Mouse (Mus musculus) frontal cortex, postnatal 10 days (tissue): ENCODE measurements around the gene Slit1.
A peak's percentile ranks its signal among the peaks of the same experiment; 100 is the strongest.

Experiments used
- DNase-seq, 2 experiments: peaks; one replicate each; pipeline ENCODE4 v3.0.0; 2022; ENCODE audit warnings: low spot score in 2 of 2, mixed read lengths in 1 of 2

The Slit1 gene

DNA sequence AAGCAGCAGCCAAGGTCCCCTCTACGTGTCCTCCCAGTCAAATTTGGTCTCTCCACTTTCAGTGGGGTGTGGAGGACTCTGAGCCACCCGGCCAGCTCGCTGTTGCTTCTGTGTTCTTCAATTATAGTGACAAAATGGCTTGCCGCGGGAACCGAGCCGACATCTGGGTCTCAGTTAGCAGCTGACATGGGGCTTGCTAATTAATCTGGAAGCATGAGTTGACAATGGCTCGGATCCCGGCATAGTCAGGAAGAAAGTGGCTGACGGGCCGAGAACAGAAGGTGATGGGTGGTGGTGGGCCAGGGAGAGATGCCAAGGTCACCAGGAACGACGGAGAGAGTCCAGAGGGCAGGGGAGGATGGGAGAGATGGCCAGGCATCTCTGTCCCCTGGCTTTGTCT lies 55.2 kb downstream of the Slit1 start:
- no peak for DNase-seq

DNA sequence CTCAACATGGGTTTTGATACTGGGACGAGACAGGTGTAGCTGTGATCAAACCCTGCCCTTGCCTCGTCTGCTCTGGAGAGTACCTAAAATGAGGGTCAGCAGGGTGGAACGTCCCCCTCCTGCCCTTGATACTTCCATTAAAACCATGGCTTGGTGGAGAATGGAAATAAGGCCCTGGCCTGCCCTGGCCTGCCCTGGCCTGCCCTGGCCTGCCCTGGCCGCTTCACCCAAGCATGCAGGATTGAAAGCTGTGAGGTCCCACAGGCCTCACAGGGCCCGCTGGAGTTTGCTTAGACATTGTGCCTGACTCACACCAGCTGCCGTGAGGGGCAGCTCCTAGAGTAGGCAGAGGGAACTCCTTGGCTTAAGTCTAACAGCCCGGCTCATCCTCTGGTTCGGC lies 55.6 kb downstream of the Slit1 start:
- DNase-seq = no peak

DNA sequence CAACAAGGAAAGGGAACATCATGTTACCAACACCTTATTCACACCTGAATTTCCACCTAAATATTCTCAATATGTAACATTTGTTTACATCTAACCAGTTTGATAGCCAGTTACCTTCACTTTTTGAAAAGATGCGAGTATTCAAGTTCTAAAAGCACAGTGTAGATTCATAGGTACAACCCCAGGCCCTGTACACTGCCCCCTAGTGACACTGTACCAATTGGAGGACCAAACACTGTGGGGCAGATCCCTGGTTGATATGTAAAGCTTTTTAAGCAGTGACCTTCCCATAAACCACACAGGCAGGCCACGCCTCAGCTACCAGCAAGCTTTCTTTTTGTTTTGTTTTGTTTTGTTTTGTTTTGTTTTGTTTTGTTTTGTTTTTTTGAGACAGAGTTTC lies 57.3 kb downstream of the Slit1 start:
- no peak for DNase-seq

DNA sequence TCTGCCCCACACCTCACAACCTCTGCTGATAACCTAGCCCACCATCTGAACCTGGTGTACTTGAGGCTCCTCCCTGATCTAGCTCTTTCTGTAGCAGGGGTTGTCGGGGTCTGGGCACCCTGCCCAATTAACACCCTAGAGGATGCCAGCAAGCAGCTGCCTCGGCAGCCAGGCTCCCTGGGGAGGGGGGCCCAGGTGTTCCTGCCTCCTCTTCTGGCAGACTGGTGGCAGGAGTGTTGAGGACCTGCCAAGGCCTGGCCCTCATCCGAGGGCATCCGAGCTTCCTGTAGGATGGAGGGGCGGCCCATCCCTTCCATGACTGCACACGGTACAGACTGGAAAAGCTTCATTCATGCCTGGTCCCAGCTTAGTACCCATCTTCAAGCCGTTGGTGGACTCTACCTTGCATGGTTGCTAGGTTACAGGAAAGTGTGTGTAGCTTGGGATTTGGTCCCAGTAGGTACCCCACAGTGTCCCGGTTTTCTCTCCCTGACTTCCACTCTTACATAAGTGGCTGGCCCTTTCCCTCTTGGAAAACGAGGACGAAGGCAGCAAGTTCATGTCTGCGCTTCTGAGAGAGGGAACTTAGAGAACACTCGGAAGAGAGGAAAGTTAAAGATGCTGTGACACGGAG lies 57.9 kb downstream of the Slit1 start:
- peak; percentile 44 to 74 for DNase-seq

DNA sequence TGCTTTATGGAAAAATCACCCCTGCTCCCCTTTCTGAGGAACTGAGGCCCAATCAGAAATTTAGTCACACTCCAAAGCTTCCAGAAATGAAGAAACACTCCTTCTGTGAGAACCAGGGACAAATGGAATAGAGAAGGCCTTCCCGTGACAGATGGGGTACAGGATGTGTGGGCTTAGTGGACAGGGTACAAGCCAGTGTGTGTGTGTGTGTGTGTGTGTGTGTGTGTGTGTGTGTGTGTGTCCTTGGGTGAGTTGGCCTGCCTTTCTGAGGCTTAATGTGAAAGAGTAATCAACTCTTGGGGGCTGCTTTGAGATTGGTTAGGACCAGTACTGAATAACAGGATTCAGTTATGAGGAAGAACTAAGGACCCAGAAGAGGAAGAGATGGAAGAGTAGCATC lies 58.6 kb downstream of the Slit1 start:
- DNase-seq = no peak

DNA sequence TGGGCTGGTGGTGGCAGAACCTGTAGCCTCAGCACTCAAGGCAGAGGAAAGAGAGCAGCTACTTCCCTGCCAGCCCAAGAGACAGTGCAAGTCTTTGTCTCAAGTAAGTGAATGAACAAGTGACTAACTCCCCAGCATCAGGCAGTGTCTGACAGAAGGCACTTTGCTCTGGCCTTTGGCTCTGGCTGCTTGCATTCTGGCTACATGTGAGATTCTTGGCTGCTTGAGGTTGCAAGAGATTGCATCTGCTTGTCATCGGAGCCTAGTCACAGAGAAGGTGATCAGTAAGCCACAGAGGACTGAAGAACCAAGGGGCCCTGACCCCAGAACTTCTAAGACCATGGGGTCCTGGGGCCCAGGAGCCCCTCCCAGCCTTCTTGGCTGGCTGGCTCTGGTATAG lies 59.5 kb downstream of the Slit1 start:
- DNase-seq = no peak

DNA sequence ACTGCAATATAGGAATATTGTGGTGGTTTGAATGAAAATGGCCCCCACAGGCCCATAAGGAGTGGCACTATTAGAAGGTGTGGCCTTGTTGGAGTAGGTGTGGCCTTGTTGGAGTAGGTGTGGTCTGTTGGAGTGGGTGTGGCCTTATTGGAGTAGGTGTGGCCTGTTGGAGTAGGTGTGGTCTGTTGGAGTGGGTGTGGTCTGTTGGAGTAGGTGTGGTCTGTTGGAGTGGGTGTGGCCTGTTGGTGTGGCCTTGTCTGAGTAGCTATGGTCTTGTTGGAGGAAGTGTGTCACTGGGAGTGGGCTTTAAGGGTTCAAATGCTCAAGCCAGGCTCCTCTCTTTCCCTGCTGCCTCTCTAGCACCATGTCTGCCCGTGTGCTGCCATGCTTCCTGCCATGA lies 63.2 kb downstream of the Slit1 start:
- no peak for DNase-seq

DNA sequence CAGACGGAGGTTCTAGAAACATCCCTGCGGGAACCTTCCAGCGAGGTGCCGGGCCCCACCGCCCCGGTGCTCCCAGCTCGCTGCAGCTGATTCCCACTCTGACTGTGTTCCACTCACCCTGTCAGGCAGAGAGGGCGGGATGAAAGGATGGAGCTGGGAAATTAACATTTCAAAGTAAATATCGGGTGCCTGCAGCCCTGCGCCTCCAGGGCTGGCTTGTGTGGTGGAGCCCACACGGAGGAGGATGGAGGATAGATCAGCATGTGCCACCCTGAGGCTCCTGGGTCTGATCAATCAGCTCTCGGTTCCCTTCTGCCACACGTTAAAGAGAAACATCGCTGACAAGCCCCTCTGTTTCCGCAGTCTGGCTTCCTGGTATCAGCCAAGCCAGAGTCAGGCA lies 64.4 kb downstream of the Slit1 start:
- DNase-seq = no peak

DNA sequence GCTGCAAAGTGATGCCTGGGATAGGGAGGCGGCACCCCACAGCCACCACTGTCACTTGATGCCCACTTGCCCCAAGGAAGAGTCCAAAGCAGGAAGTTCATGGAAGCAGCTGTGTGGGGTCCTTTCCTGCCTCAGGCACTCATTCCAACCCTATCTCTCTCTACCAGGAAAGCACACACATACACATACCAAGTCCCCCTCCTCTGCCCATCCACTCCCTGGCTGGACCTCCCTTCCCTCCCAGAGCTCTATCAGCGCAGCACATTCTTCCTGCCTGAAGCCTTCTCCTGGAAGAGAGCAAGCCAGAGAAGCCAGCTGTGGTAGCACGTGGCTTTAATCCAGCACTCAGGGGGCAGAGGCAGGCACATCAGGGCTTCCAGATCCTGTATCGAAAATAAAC lies 65.9 kb downstream of the Slit1 start:
- no peak for DNase-seq

DNA sequence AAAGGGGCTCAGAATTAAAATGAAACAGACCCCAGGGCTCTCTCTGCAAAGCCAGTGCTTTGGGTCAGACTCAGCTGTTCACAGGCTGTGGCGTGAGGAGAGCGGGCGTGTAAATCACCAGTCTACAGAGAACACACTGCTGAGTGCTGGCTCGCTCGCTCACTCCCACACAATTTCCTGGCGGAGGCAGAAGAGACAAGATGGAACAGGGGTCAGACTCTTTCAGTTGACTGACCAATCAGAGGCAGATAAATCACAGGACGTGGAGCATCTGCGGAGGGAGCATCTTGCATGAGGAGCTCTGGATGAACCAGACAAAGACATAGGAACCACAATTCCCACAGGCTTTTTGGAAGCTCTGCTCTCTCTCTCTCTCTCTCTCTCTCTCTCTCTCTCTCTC lies 67.9 kb downstream of the Slit1 start:
- no peak for DNase-seq

DNA sequence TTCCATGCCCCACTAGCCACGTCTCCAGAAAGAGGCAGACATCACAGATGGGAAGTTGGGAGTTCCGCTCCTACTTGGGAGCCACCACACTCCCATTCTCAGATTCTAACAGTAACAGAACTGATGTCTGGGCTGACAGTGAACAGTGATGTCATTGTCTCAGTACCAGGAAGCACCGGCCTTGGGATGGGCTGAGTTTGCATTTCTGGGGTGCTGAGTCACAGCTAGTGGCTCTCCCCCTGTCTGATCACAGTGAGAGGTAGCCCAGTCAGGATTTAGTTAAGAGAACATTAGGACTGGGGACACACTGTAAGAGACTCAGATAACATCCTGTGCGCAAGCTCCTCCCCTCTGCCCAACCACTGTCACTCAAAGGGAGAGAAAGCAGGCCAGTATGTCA lies 69.1 kb downstream of the Slit1 start:
- no peak for DNase-seq

DNA sequence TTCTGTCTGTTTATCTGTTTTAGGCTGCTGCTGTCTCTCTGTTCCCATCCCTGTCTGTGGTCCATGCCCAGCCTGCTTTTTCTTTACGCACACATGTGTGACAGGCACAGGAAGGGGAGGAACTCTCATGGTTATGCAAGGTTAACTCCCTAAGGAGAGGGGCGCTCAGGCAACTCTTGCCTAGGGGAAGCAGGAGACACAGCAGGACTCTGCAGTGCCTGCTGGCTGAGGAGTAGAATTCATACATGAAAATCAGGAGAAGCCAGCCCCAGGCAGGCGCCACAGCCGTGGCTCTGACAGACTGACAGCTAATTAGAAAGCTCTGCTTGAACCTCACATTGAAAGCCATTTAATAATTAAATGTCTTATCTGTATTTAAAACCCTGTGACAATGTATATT lies 70.6 kb downstream of the Slit1 start:
- no peak for DNase-seq

DNA sequence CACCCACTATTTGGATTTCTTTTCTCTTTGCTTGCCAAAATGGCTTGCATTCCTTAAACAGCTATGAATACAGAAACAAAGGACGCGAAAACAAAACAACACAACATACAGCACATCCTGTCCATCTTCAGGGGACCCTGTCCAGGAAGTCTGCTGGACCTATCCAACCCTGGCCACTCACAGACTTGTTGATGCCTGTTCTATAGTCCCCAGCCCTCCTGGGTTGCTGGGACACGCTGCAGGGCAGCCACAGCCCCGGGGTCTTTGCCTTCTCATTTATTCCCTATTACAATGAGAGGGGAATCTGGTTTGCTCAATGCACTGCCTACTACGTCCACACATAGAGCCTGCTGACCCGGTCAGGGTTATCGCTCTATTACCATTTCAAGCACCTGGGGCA lies 72.5 kb downstream of the Slit1 start:
- DNase-seq = no peak

DNA sequence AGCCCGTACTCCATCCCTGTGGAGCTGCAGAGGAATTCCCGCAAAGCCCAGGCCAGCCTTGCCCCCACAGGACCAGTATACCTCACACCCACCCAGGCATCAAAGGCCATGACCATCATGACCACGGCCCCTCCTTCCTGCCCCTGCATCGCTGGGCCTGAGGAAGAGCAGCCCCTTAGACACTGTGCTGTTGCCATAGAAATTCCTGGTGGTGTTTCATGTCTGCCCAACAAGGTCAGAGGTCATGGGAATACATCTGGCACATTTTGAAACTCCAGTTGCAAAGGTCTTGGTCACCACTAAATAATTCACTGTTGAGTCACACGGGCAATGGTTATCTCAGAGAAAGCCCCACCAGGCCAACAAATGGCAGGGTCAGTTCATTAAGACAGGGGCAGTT lies 73.0 kb downstream of the Slit1 start:
- no peak for DNase-seq

DNA sequence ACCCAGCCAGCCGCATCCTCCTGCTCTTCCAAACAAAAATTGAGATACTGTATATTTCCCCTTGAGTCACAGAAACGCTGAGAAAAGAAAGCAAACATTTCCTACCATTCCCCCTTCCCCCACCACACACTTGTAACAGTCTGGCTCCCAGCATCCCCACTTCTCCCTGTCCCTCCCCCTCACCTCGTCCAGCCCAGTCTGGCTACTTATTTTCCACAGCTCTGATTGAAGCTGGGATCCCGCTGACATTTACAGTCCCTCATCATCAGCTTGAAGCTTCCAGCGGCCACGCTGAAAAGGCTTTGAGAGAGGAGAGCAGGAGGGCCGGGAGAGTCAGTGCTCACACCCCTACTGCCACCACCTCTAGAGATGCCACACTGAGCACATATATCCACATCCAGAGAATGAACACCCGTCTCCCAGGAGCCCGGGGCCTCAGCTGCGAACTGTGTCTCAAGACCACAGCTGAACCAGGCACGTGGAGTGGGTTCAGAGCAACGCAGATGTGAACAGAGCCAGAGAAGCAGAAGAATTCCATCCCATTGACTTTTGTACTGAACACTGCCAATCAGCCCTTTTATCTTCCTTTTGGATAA lies 73.6 kb downstream of the Slit1 start:
- no peak for DNase-seq

DNA sequence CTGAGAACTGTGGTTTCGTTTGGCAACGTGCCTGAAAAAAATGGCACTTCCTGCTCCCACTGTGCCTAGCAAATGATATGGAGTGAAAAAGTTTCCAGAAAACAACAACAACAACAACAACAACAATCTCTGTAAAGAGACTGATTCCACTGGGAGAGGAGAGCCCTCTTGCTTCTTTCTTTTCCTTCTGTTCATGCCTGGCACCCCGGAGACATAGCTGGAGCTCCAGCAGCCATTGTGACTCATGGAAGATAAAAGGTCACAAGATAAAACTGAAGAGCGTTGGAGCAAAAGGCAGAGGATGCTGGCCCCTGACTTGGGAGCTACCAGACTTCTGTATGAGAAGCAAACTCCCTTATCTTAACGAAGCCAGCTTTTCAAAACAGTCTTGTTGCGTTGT lies 75.9 kb downstream of the Slit1 start:
- DNase-seq = no peak

DNA sequence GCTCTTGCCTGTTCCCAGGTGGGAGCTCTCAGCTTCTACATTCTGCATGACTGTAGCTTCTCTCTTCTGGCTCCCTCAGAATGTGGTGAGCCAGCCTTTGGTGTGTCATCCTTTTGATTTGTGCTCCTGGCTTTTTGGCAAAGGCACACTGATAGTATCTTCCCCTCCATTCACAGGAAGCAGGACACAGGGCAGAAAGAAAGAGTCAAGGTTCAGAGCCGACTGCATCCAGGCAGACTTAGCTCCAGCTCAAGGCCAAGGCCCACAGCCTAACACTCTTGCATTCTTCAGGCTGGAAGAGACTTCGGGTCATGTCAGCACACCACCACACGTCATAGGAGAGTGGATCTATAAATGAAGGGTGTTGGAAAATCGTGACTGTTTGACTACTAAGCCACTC lies 77.5 kb downstream of the Slit1 start:
- DNase-seq = no peak

DNA sequence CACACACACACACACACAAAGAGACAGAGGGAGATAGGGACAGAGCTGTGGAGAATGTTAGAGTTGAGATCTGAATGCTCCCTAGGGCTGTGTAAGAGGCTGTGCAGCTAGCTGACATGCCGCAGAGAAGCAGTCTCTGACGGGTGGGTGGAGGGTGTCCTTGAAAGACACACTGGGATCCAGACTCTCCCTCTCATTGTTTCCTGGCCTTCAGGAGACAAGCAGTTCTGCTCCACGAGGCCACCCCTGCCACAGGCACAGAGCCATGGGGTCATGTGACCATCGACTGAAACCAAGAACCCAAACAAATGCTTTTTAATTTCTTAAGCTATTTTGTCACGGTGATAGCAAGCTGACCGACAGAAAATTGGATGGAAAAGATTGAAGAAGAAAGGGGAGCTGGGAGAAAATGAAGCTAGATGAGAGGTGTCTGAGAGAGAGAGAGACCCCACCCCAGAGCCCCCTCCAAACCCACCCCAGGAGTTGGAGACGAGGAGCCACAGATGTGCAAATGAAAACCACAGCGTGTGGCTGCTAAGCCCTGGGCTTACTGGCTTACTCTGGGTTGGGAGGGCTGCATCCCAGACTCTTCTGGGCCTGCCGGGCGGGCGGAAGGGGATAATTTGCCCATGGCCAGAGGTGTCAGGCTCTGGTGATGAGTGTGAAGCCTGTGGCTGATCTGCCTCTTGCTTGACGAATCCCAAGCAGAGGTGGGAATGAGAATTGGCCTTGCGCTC lies 79.8 kb downstream of the Slit1 start:
- no peak for DNase-seq

DNA sequence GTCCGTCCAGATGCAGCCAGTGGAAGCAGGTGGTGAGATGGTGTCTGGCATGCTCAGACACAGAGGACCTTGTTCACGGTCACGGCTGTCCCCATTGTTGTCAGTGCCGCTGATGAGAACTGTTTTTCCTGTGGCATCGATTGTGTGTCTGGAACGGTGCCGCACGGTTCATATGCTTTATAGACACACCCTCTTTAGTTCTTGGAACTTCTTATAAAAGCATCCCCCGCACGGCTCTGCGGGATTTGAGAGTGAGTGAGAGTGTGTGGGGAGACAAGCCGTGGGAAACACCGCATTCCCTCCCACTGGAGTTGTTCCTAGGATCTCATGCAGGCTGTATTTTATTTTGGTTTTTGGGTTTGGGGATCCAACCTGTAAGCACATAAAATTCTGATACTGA lies 82.0 kb downstream of the Slit1 start:
- DNase-seq = no peak

DNA sequence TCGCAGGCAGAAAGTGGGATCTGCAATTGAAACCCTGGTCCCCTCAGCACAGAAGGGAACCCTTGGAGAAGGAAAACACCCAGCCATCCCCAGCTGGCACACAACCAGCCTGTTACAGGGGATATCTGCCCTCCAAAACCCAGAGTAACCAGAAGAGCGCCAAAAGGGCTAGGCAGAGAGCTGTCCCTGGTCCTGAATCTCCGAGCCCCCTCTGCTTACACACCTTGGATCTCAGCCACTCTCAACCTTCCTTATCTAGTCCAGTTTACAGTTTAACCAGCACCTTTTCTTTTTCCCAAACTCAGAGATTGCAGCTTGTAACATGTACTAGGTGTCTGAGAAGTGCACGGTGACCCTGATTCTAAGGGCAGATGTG lies 82.5 kb downstream of the Slit1 start:
- no peak for DNase-seq

DNA sequence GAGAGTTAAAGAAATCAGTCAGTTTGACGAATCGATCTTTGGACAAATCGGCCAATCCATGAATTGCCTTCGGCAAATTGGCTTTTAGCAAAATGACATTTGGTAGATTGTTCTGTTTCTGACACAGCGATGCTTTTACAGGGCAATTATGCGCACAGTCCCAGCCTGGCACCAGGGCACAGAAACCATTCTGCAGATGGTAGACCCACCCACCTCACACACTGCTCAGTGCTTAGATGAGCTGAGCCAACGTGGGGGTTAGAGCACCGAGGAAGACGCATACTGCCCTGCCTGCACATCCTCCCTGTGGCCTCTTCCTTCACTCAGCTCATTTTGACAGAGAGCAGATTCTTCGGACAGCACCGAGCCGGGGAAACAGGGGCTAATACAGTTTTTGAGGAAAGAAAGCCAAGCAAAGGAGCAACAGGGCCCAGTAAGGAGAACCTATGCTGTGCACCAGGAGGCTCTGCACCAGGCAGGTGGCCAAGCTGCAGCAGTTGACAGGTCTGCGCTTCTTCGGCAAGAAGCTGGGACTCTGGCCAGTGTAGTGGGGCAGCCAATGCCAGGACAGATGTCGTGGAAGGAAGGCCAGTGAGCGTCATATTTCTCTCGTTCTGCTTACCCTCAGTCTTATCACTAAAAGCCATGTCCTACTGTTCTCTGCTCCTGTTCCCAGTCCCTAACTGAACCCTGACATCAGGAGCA lies 83.0 kb downstream of the Slit1 start:
- DNase-seq = no peak

DNA sequence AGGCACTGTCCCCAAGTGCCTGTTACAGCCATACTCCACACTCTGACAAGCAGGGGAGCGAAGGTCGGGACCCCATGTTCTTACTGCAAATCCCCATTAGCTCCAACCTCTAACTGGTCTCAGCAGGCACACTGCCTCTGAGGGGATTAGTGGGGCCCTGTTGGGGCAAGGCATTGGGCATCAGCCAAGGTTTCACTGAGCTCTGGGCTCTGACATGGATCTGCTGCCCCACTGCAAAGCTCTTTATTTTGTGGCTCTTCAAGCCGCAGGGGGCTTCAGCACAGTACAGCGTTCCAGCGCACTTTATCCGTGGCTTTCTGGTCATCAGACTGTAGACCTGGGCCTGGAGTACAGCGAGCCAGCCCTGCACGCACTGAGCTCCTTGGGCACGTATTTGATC lies 86.0 kb downstream of the Slit1 start:
- DNase-seq = no peak

DNA sequence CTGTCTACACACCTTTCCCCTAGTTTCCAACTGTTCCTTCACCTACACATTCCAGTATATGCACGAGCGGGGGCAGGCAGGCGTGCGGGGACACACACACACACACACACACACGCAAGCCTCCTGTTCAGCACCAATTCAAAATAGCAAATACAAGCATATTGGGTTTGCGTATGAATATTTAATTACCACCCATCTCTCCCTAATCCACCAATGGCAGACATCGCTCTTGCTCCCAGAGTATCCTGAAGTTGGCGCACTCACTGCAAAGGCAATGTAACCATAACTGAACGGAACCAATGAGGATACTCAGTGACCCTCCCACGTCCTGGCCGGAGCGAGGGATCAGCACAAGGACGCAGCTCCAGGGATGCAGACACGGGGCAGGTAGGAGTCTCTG lies 86.8 kb downstream of the Slit1 start:
- DNase-seq = no peak
